Mouse (Mus musculus) hindbrain, postnatal 0 days (tissue): ENCODE data around the gene Grhl1. TPM values are rescaled to one million over a fixed set of nuclear protein-coding genes. Genes with fewer than 3 reads are reported as not detected.

ENCODE experiments used
- ATAC-seq: fragments of 200-750 bp; cut with Nextera tagmentation; 2 replicates; pipeline ENCODE4 v1.8.0; 2017; ENCODE audit warnings: mild to moderate bottlenecking, moderate TSS enrichment, moderate library complexity
- DNase-seq: peaks from one replicate; pipeline ENCODE4 v3.0.0-alpha.2; 2015; ENCODE audit warnings: low spot score
- H3K27ac ChIP-seq: fragments of 300-500 bp; sonication (generic); 2 replicates; pipeline ENCODE4 v1.5.1; 2014; ENCODE audit warnings: mild to moderate bottlenecking
- H3K27me3 ChIP-seq: fragments of 300-500 bp; sonication (generic); 2 replicates; pipeline ENCODE4 v1.6.1; 2014; ENCODE audit warnings: low read length, mixed read lengths; ENCODE audit not compliant: insufficient read depth
- H3K36me3 ChIP-seq: fragments of 300-500 bp; sonication (generic); 2 replicates; pipeline ENCODE4 v1.6.1; 2014; ENCODE audit warnings: low read length, mixed read lengths; ENCODE audit not compliant: insufficient read depth
- H3K4me1 ChIP-seq: fragments of 300-500 bp; sonication (generic); 2 replicates; pipeline ENCODE4 v1.6.1; 2014; ENCODE audit warnings: antibody characterized with exemption, low read length, mixed read lengths; ENCODE audit not compliant: insufficient read depth
- H3K4me2 ChIP-seq: fragments of 300-500 bp; sonication (generic); 2 replicates; pipeline ENCODE4 v1.6.1; 2014; ENCODE audit warnings: low read depth, mild to moderate bottlenecking, low read length, moderate library complexity, mixed read lengths
- H3K4me3 ChIP-seq: fragments of 300-500 bp; sonication (generic); 2 replicates; pipeline ENCODE4 v1.5.1; 2014; ENCODE audit warnings: low read length
- H3K9ac ChIP-seq: fragments of 300-500 bp; sonication (generic); replicated peaks from 2 replicates; pipeline ENCODE4 v1.6.1; 2014; ENCODE audit warnings: mild to moderate bottlenecking, low read length, moderate library complexity, mixed read lengths
- H3K9me3 ChIP-seq: fragments of 300-500 bp; sonication (generic); 2 replicates; pipeline ENCODE4 v1.6.1; 2016; ENCODE audit warnings: low read length, mixed read lengths
- CTCF ChIP-seq: IDR thresholded peaks from 2 replicates; pipeline ENCODE4 v1.5.1; 2016; ENCODE audit warnings: antibody characterized with exemption, control low read depth, low read depth
- WGBS: fragments of 180-500 bp; shearing (Covaris S2); extraction: QIAGEN DNeasy Blood & Tissue Kit; methylation state at CpG from one replicate; pipeline ENCODE4 v1.1.7; 2014; 5-methylcytosine and 5-hydroxymethylcytosine counted together
- polyA plus RNA-seq: library from polyadenylated mRNA; unstranded; fragments of >200 nt; fragmentation: Nextera tagmentation; extraction: Ambion mirVana; gene quantifications from 2 replicates; pipeline ENCODE4 v1.2.1, GENCODE M21; 2015
- total RNA-seq: library from RNA; depleted of rRNA; stranded (reverse); fragments of >200 nt; gene quantifications from 2 replicates; pipeline ENCODE4 v1.2.3, GENCODE M21; 2014

Grhl1 gene
- total and polyA plus RNA-seq, 2 experiments from 2014 or later, result 1.2 to 1.5 TPM

DNA sequence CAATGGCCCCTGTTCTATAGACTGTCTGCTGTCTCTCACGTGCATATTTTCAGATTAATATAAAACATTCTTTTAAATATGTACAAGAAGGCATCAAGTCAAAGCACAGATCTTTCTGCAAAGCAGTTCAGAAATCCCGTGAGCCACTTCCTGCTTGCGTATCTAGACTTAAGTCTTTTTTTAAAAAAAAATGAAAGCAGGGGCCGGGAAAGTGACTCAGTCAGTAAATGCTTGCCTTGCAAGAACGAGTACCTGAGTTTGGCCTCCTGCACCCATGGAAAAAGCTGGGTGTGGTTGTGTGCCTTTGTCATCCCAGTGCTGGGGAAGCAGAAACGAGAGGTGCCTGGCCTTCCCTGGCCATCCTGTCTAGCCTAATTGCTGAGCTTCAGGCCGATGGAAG, 28.0 kb downstream of the Grhl1 start:
- no peak for TF ChIP-seq CTCF
- Histone ChIP-seq H3K27me3 (no peaks in the 10 kb centered on the region), H3K4me2 (no peak overlapping the region), H3K27ac (no peak overlapping the region), H3K4me3 (no peak overlapping the region), H3K9me3 (no peaks in the 10 kb centered on the region), H3K36me3 (no peaks in the 10 kb centered on the region), H3K4me1 (no peaks in the 10 kb centered on the region; the same call in 1 of the 2 replicates), H3K9ac (no peak overlapping the region)
- no peak for DNase-seq
- ATAC-seq, result no peak
- WGBS, result 84% methylated on average over 7 of the region's 7 CpGs

DNA sequence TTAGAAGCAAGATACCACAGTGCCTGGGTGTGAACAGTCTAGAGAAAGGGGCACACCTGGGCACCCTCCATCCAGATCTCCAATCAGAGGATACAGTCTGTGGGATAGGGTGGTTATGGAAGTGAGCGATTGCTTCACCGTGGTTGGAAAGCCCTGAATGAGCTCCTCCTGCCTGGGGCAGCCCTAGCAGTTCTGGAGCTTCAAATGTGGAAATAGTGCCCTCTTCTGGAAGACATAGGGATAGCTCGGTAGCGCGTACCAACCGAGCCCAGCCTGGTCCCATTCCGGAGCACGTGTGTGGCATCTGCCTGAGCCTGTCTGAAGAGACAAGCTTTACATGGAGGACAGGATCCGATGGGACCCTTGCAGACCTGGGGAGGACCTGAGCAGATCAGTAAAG, 28.7 kb downstream of the Grhl1 start:
- no peak overlapping the region for H3K4me2 ChIP-seq
- H3K27ac ChIP-seq, result no peak overlapping the region
- no peaks in the 10 kb centered on the region for H3K9me3 ChIP-seq
- peak; percentile 89 for TF ChIP-seq CTCF
- H3K4me1 ChIP-seq, result no peaks in the 10 kb centered on the region; the same call in 1 of the 2 replicates
- H3K27me3 ChIP-seq, result no peaks in the 10 kb centered on the region
- ATAC-seq (peak; percentile 88), DNase-seq (peak; percentile 85)
- WGBS, result 1% methylated on average over 9 of the region's 9 CpGs
- no peak overlapping the region for H3K9ac ChIP-seq
- H3K36me3 ChIP-seq, result no peaks in the 10 kb centered on the region
- H3K4me3 ChIP-seq, result no peak overlapping the region

GRCm38 (mm10) chr12:24603266-24603665, 31.2 kb downstream of the Grhl1 start:
- peak; percentile 59 for ATAC-seq
- no peak overlapping the region for H3K4me3 ChIP-seq
- peak; percentile 81 for TF ChIP-seq CTCF
- H3K36me3 ChIP-seq, result no peaks in the 10 kb centered on the region
- 41% methylated on average over 2 of the region's 2 CpGs for WGBS
- H3K27me3 ChIP-seq, result no peaks in the 10 kb centered on the region
- H3K9me3 ChIP-seq, result no peaks in the 10 kb centered on the region
- no peak overlapping the region for H3K9ac ChIP-seq
- H3K4me1 ChIP-seq, result no peaks in the 10 kb centered on the region; the same call in 1 of the 2 replicates
- H3K27ac ChIP-seq, result no peak overlapping the region
- DNase-seq, result peak; percentile 85
- no peak overlapping the region for H3K4me2 ChIP-seq

DNA sequence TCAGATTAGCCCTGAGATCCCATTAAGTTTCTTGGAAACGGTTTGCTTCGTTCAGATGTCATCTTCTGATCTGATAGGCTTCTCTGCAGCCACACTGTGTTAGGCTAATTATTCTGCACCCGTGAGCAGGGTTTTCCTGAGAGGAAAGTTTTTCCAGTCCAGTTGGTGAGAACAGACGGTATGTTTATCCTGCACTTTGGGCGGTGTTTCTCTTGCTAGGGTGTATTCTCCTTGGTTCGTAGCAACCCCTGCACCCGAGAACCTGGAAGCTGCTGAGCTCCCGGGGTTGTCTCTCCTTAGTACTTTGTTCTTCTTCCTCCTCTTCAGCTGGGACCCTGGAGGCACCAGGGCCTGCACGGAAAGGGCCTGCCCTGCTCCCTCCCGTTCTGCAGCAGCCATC, 34.1 kb downstream of the Grhl1 start:
- Histone ChIP-seq H3K27ac (no peak overlapping the region), H3K36me3 (no peaks in the 10 kb centered on the region), H3K9me3 (no peaks in the 10 kb centered on the region), H3K4me1 (no peaks in the 10 kb centered on the region), H3K27me3 (no peaks in the 10 kb centered on the region), H3K9ac (no peak overlapping the region), H3K4me3 (no peak overlapping the region), H3K4me2 (no peak overlapping the region)
- no peak for TF ChIP-seq CTCF
- ATAC-seq, result no peak
- WGBS, result 45% methylated on average over 10 of the region's 10 CpGs
- DNase-seq, result no peak

GRCm38 (mm10) chr12:24612591-24612990, 40.5 kb downstream of the Grhl1 start:
- Histone ChIP-seq H3K4me1 (no peaks in the 10 kb centered on the region), H3K27me3 (no peaks in the 10 kb centered on the region), H3K9ac (no peak overlapping the region), H3K4me3 (no peak overlapping the region), H3K9me3 (no peaks in the 10 kb centered on the region), H3K36me3 (no peaks in the 10 kb centered on the region), H3K27ac (no peak overlapping the region), H3K4me2 (no peak overlapping the region)
- 75% methylated on average over 6 of the region's 6 CpGs for WGBS
- ATAC-seq (no peak), DNase-seq (no peak)
- TF ChIP-seq CTCF, result no peak

DNA sequence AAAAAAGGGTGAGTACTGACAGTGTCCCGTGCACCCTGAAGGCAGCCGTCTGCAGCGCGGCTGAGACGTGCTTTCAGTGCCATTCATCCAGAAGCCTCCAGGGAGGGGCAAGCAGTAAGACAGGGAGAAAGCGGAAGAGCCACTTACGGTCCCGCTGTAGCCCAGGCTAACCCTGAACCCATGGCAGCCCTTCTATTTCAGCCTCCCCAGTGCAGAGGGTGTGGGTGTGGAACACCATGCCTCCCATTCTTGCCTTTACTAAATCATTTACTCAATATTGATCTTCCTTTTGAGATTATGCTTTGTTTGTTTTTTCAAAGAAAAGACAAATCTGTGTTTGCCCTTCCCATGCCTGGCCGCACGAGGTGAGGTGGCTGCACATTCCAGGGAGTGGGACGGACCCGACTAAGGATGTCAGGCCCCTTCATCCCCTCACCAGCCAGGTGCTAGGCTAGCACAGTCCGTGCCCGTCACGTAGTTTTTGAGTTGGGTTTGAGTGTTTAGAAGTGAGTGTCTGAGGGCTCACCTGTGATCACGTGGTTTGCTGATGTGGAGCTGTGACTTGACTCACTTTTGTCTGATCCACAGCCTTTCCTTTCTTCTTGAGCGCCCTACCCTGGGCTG, 42.5 kb downstream of the Grhl1 start:
- Histone ChIP-seq H3K27me3 (no peaks in the 10 kb centered on the region), H3K4me1 (no peaks in the 10 kb centered on the region), H3K9ac (no peak overlapping the region), H3K27ac (no peak overlapping the region), H3K4me2 (no peak overlapping the region), H3K36me3 (no peaks in the 10 kb centered on the region), H3K9me3 (no peaks in the 10 kb centered on the region), H3K4me3 (no peak overlapping the region)
- ATAC-seq (no peak), DNase-seq (no peak)
- 89% methylated on average over 17 of the region's 17 CpGs for WGBS
- TF ChIP-seq CTCF, result no peak

DNA sequence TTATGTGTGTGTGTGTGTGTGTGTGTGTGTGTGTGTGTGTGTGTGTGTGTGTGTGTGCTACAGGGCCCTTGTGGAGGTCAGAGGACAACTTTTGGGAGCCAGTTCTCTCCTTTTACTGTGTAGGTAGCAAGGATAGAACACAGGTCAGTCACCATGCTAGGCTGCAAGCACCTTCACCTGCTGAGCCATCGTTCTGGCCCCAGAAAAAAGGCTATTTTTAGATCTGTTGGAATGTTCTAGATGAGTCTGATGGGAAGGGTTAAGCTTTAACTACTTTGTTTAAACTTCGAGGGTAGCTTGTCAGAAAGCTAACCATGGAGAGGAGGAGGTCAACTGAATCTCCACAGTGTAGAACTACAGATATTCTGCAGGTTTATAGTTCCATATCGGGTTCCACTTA, 43.1 kb downstream of the Grhl1 start:
- ATAC-seq, result no peak

More for the DNA sequence above, 43.1 kb downstream of the Grhl1 start:
- no peak for DNase-seq
- 76% methylated on average over 3 of the region's 3 CpGs for WGBS
- H3K9ac ChIP-seq, result no peak overlapping the region
- H3K4me2 ChIP-seq, result no peak overlapping the region
- no peak for TF ChIP-seq CTCF
- H3K4me3 ChIP-seq, result no peak overlapping the region
- no peaks in the 10 kb centered on the region for H3K36me3 ChIP-seq
- no peaks in the 10 kb centered on the region for H3K9me3 ChIP-seq
- H3K27me3 ChIP-seq, result no peaks in the 10 kb centered on the region
- H3K27ac ChIP-seq, result no peak overlapping the region
- no peaks in the 10 kb centered on the region for H3K4me1 ChIP-seq
